Mouse (Mus musculus) heart, embryonic 15.5 days (tissue): ENCODE results near the gene Atp6v1b1. TPM values are rescaled to one million over a fixed set of nuclear protein-coding genes. Genes with fewer than 3 reads are reported as not detected.

Source experiments
- ATAC-seq: fragments of 200-750 bp; cut with Nextera tagmentation; replicated peaks from 2 replicates; pipeline ENCODE4 v1.8.0; 2017; ENCODE audit warnings: low read depth, moderate TSS enrichment; ENCODE audit not compliant: insufficient number of reproducible peaks, insufficient read depth, low FRiP score
- H3K27ac ChIP-seq: fragments of 300-500 bp; sonication (generic); 2 replicates; pipeline ENCODE4 v1.5.1; 2015; ENCODE audit warnings: mild to moderate bottlenecking, inconsistent platforms
- H3K27me3 ChIP-seq: fragments of 300-500 bp; sonication (generic); 2 replicates; pipeline ENCODE4 v1.6.1; 2015; ENCODE audit warnings: inconsistent platforms
- H3K36me3 ChIP-seq: fragments of 300-500 bp; sonication (generic); 2 replicates; pipeline ENCODE4 v1.6.1; 2015; ENCODE audit warnings: mild to moderate bottlenecking, inconsistent platforms
- H3K4me1 ChIP-seq: fragments of 300-500 bp; sonication (generic); replicated peaks from 2 replicates; pipeline ENCODE4 v1.6.1; 2015; ENCODE audit warnings: inconsistent platforms
- H3K4me2 ChIP-seq: fragments of 300-500 bp; sonication (generic); 2 replicates; pipeline ENCODE4 v1.6.1; 2015; ENCODE audit warnings: inconsistent platforms, mild to moderate bottlenecking, moderate library complexity
- H3K4me3 ChIP-seq: fragments of 300-500 bp; sonication (generic); 2 replicates; pipeline ENCODE4 v1.5.1; 2015; ENCODE audit warnings: mild to moderate bottlenecking, inconsistent platforms
- H3K9ac ChIP-seq: fragments of 300-500 bp; sonication (generic); 2 replicates; pipeline ENCODE4 v1.6.1; 2015; ENCODE audit warnings: mild to moderate bottlenecking, inconsistent platforms
- H3K9me3 ChIP-seq: fragments of 300-500 bp; sonication (generic); replicated peaks from 2 replicates; pipeline ENCODE4 v1.6.1; 2016; ENCODE audit warnings: inconsistent platforms
- WGBS: fragments of 180-500 bp; shearing (Covaris S2); methylation state at CpG from one replicate; pipeline ENCODE4 v1.1.7; 2015; ENCODE audit warnings: mixed read lengths; 5-methylcytosine and 5-hydroxymethylcytosine counted together
- polyA plus RNA-seq: library from polyadenylated mRNA; unstranded; fragments of >200 nt; fragmentation: Nextera tagmentation; extraction: Ambion mirVana; gene quantifications from 2 replicates; pipeline ENCODE4 v1.2.1, GENCODE M21; 2015

The Atp6v1b1 gene
- polyA plus RNA-seq, 1 experiment from 2014 or later: not detected

DNA sequence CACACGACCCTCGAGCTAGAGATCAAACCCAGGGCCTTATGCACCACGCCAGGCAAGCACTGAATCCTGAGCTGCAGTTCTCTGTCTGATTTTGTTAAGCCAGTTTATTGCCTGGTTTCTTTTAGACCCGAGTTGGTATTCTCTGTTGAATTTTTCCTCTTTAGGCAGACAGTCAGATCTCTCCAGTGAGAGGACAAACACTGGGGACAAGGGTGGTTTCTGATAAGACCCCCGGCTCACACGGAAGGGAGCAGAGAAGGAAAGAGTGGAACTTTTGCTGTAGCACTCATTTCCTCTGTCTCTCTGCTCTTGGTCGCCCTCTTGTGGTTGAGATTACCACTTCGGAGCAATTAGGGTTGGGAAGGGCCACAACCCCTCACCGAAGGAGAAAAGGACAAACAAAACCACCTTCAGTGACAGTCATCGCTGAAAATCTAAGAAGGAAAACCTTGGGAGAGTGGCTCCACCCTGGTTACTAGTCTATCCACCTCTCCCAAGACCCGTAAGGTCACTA lies 7.4 kb downstream of the Atp6v1b1 start:
- Histone ChIP-seq H3K27ac (no peak overlapping the region), H3K9ac (no peak overlapping the region), H3K4me3 (no peak overlapping the region; the same call in 1 of the 2 replicates), H3K4me2 (peak overlapping the region; percentile 39), H3K9me3 (no peaks in the 10 kb centered on the region), H3K27me3 (peaks cover 76% of the 10 kb centered on the region), H3K36me3 (no peaks in the 10 kb centered on the region), H3K4me1 (no peaks in the 10 kb centered on the region)
- no peak for ATAC-seq
- 10% methylated on average over 11 of the region's 11 CpGs for WGBS

DNA sequence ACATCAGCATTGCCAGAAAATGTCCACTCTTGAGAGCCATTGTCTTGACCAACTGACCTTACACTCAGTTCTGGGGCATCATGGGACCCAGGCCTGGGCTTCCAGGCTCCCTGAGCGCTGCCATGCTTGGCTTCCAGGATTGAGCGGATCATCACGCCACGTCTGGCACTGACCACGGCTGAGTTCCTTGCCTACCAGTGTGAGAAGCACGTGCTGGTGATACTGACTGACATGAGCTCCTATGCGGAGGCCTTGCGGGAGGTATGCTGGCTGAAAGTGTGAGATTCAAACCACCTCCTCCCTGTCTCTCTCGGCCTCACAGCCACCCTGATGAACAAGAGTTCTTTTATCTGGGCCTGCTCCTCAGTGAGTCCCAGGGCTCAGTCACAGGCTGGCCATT lies 13.3 kb downstream of the Atp6v1b1 start:
- Histone ChIP-seq H3K4me3 (no peak overlapping the region), H3K36me3 (no peaks in the 10 kb centered on the region), H3K9me3 (no peaks in the 10 kb centered on the region), H3K27ac (no peak overlapping the region), H3K9ac (no peak overlapping the region), H3K4me1 (peaks cover 6% of the 10 kb centered on the region; the same call in 1 of the 2 replicates), H3K27me3 (peaks cover 87% of the 10 kb centered on the region), H3K4me2 (no peak overlapping the region)
- ATAC-seq: no peak
- 62% methylated on average over 9 of the region's 9 CpGs for WGBS

DNA sequence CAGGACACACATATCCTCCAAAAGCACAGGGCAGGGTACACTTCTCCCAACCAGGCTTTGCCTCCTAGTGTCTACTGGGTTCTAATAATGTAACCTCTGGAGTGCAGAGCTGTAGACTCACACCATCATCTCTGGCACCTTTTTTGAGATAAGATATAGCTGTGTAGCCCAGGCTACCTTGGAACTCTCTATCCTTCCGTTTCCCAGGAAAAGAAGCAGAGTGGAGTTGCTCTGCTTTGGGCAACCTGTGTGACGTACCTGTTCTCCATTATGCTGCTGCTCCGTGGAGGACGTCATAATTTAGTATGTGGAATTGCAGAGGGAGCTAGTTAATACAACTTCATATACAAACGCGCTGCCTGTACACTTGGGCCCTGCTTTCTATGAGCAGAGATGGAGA lies 19.6 kb downstream of the Atp6v1b1 start, which contains the start of gene Ankrd53:
TSS of gene Ankrd53 (plus strand) at position 301 of the 400 bp plus-strand sequence.
- Histone ChIP-seq H3K9ac (peak within 1 kb of the TSS; percentile 52), H3K27ac (no peak within 1 kb of the TSS), H3K4me3 (peak within 1 kb of the TSS; percentile 46), H3K36me3 (no peaks in the 10 kb centered on the region), H3K4me1 (peaks cover 26% of the 10 kb centered on the region), H3K27me3 (peaks cover 64% of the 10 kb centered on the region), H3K4me2 (peak within 1 kb of the TSS; percentile 85), H3K9me3 (no peaks in the 10 kb centered on the region)
- WGBS: 25% methylated on average over 6 of the region's 6 CpGs
- ATAC-seq: no peak

DNA sequence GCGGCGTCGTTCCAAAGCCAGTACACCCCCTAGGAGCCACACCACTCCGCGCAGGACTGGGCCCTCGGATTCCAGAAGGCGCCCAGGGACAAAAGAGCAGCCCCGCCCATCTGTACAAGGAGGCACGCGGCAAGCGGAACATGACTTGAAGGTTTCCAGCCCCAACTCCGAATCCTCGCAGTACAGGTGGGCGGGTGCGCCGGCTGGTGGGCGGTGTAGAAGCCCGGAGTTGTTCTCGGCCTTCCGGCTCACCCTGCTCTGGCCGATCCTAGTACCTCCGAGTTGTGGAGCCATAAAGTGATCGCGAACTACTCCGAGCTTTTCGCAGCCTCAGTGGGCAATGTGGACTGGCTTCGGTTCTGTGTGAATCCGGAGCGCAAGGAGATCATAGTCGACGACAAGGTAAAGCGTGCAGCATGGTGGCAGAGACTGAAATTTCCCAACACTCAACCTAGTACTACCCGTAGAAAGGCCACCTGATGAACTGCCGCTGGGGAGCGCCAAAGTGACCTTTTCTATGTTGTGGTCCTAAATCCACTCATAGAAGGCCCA lies 20.2 kb downstream of the Atp6v1b1 start:
- no peaks in the 10 kb centered on the region for H3K9me3 ChIP-seq
- H3K4me2 ChIP-seq: peak overlapping the region; percentile 85
- peak overlapping the region; percentile 52 for H3K9ac ChIP-seq
- 3% methylated on average over 35 of the region's 35 CpGs for WGBS
- peaks cover 58% of the 10 kb centered on the region for H3K27me3 ChIP-seq
- H3K4me3 ChIP-seq: peak overlapping the region; percentile 46
- H3K36me3 ChIP-seq: no peaks in the 10 kb centered on the region
- peaks cover 28% of the 10 kb centered on the region for H3K4me1 ChIP-seq
- H3K27ac ChIP-seq: no peak overlapping the region
- ATAC-seq: peak; percentile 54

DNA sequence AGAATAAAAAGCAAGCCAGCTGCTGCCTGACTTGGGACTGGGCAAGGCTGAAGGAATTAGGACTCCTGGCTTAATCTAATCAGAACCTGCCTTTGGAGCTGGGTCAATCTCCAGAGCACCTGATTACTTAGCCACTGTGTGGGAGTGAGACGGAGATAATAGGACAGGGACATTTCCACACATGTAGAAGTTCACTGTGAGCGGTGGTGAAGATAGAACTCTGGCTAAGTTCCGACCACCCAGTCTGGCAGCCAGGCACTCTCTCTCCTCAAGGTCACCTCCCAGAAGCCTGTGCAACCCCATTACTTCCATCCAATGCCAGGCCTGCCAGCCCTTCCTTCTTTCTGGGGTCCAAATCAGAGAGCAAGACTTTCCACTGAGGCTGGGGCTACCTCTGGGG lies 24.2 kb downstream of the Atp6v1b1 start:
- no peaks in the 10 kb centered on the region for H3K9me3 ChIP-seq
- peaks cover 24% of the 10 kb centered on the region for H3K27me3 ChIP-seq
- no peak overlapping the region for H3K4me2 ChIP-seq
- H3K9ac ChIP-seq: no peak overlapping the region
- H3K27ac ChIP-seq: peak overlapping the region; percentile 57
- peaks cover 24% of the 10 kb centered on the region for H3K36me3 ChIP-seq
- 43% methylated on average over 3 of the region's 3 CpGs for WGBS
- ATAC-seq: no peak; the same call in 1 of the 2 replicates
- H3K4me1 ChIP-seq: peaks cover 23% of the 10 kb centered on the region
- H3K4me3 ChIP-seq: no peak overlapping the region

DNA sequence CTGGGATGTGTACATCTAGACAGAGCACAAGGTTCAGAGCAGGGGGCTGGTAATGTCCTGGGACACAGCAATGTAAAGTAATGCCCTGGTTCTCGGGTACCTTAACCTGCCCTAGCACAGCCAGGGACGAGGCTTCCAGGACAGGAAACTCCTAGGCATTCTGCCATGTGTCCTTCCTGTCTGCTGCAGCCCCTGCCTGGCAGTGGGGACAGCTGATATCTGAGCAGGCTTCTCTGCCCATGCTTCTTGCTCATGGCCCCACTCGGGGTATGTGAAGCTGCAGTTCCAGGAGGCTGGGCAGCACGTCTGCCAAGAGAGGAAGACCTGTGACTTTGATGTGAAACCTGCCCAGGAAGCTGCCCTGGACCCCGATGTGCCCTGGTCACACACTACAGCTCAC lies 25.7 kb downstream of the Atp6v1b1 start:
- Histone ChIP-seq H3K27ac (no peak overlapping the region), H3K4me3 (no peak overlapping the region), H3K9me3 (no peaks in the 10 kb centered on the region), H3K36me3 (peaks cover 36% of the 10 kb centered on the region), H3K4me1 (peaks cover 11% of the 10 kb centered on the region), H3K27me3 (peaks cover 11% of the 10 kb centered on the region), H3K9ac (no peak overlapping the region), H3K4me2 (no peak overlapping the region)
- 0 out of 2 replicates have a peak, but pooled peaks have one; percentile 13 for ATAC-seq
- 65% methylated on average over 5 of the region's 5 CpGs for WGBS

DNA sequence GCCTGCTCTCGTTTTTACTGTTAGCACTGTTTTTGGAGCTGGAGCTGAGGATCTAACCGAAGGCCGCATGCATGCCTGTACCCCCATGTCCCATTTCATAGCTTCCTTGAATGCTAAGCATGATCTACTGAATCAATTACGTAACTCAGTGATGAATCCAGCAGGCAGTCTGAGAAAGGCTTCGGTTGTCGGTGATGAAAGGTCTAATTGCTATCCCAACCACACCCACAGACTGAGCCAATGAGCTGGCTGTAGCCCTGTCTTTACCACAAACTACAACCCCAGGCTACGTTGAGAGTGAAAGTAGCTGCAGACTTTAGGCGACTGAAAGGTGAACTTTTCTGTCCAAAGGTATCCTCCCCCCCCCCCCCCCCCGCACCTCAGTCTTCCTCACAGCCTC lies 31.3 kb downstream of the Atp6v1b1 start:
- peaks cover 19% of the 10 kb centered on the region for H3K4me1 ChIP-seq
- peak overlapping the region; percentile 82 for H3K4me2 ChIP-seq
- ATAC-seq: no peak
- 59% methylated on average over 8 of the region's 9 CpGs for WGBS
- H3K4me3 ChIP-seq: peak overlapping the region; percentile 98
- H3K9ac ChIP-seq: no peak overlapping the region
- no peak overlapping the region for H3K27ac ChIP-seq
- H3K27me3 ChIP-seq: no peaks in the 10 kb centered on the region
- H3K36me3 ChIP-seq: peaks cover 36% of the 10 kb centered on the region
- no peaks in the 10 kb centered on the region for H3K9me3 ChIP-seq

DNA sequence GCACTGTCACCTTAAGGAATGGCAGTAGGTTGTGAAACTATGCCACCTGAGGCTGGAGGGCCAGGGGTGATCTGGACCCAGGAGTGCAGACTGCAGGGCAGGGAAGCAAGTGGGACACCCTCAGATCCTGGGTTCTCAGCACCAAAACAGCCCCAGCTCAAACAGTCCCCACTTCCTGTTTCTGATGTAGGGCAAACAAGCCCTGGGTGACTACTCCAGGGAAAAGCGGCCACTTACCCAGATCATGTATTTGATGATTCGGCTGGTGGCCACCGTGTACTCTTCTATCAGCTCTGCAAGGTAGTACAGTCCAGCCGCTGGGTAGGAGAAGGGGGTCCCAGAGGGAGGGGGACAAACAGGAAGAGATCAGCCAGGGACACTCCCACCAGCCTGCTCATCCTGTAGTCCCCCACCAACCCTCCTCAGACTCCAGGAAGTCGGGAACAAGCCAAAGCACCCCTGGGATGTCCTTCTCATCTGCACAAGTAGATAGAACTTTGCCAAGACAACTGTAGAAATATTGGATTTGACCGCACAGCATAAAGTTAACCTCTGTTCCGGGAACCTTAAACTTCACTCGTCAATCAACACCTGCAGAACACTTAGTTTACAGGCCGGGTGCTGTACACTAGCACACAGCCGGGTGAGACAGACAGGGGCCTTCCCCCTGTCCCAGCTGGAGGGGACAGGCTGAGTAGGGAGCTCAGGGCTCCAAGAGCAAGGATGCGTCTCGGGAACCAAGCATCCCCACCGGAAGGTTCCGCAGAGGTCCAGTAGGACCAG lies 32.2 kb downstream of the Atp6v1b1 start:
- peaks cover 28% of the 10 kb centered on the region for H3K36me3 ChIP-seq
- peak overlapping the region; percentile 98 for H3K4me3 ChIP-seq
- H3K27ac ChIP-seq: peak overlapping the region; percentile 92
- ATAC-seq: peak; percentile 25; the same call in 1 of the 2 replicates
- H3K4me2 ChIP-seq: peak overlapping the region; percentile 82
- H3K9ac ChIP-seq: peak overlapping the region; percentile 96
- WGBS: 2% methylated on average over 14 of the region's 14 CpGs
- peaks cover 19% of the 10 kb centered on the region for H3K4me1 ChIP-seq
- H3K9me3 ChIP-seq: no peaks in the 10 kb centered on the region
- H3K27me3 ChIP-seq: no peaks in the 10 kb centered on the region

DNA sequence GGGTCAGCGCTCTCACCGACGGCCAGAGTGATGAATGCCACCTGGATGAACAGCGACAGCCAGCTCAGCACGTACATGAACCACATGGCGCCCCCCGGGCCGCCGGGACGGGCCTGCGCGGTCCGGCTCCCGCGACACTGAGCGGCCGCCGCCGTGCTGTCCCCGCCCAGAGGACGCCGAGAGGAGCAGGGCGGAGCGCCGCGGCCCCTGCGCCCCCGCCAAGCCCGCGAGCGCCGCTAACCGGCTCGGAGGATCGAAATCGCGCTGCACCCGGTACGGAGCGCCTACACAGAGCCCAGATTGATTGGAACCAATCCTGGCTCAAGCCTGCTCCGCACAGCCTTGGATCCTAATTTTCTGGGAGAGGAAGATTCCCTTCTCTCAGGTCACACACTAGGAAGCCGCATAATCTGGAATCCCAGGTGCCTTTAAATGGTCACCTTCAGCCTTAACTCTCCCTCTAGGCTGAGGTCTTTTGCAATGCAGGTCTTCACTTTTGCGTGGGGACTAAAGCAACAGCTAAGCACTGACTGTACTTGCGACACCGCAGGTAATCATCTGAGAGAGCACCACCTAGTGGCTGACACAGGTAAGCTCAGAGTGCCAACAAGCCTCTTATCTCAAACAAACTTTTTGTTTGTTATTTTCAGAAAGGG lies 33.0 kb downstream of the Atp6v1b1 start, which contains the start of gene Tex261:
TSS of gene Tex261 (minus strand) at position 176 of the 656 bp plus-strand sequence.
- H3K9ac ChIP-seq: peak within 1 kb of the TSS; percentile 96
- H3K27me3 ChIP-seq: no peaks in the 10 kb centered on the region
- H3K36me3 ChIP-seq: peaks cover 20% of the 10 kb centered on the region
- peak; percentile 93 for ATAC-seq
- peaks cover 19% of the 10 kb centered on the region for H3K4me1 ChIP-seq
- H3K27ac ChIP-seq: peak within 1 kb of the TSS; percentile 92
- WGBS: under 1% methylated on average over 45 of the region's 45 CpGs
- peak within 1 kb of the TSS; percentile 82 for H3K4me2 ChIP-seq
- no peaks in the 10 kb centered on the region for H3K9me3 ChIP-seq
- peak within 1 kb of the TSS; percentile 98 for H3K4me3 ChIP-seq

DNA sequence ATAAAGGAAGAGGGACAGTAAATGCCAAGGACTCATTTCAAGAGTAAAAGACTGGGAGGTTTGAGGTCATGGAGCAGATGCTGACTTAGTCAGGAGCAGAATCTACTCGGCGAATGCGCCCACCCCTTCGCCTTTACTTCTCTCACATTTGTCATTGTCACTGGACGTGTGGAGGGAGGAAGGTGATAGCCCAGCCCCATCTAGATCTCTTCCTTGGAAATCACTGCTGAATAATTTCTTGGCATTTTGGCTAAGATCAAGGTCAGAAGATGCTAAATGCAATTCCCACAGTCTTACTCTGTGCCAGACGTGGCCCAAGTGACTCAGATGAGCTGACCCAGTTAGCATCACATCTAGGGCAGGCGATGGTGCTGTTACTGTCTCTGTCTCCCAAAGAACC lies 35.5 kb downstream of the Atp6v1b1 start:
- Histone ChIP-seq H3K4me1 (peaks cover 19% of the 10 kb centered on the region), H3K27ac (no peak overlapping the region), H3K27me3 (no peaks in the 10 kb centered on the region), H3K36me3 (peaks cover 2% of the 10 kb centered on the region; the same call in 1 of the 2 replicates), H3K4me2 (no peak overlapping the region), H3K9me3 (no peaks in the 10 kb centered on the region), H3K4me3 (no peak overlapping the region), H3K9ac (no peak overlapping the region)
- ATAC-seq: no peak
- WGBS: 85% methylated on average over 7 of the region's 7 CpGs

DNA sequence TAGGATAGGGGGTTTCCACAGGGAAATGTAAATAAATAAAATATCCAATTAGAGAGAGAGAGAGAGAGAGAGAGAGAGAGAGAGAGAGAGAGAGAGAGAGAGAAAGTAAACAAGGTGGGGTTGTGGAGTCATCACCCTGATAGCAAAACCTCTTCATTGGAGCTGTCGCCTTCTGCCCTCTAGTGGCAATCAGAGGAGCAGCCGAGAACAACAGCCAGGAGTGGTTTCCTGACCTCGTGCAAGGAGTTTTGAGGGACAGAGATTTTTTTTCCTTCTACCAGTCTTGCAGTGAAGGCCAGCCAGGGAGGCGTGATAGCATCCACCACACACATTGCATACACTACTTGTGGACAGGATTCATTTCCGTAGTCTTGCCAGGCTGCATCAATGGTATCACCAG lies 36.2 kb downstream of the Atp6v1b1 start:
- H3K36me3 ChIP-seq: no peaks in the 10 kb centered on the region
- H3K27me3 ChIP-seq: no peaks in the 10 kb centered on the region
- H3K27ac ChIP-seq: no peak overlapping the region
- WGBS: 9% methylated on average over 5 of the region's 5 CpGs
- H3K9ac ChIP-seq: no peak overlapping the region
- no peaks in the 10 kb centered on the region for H3K9me3 ChIP-seq
- H3K4me3 ChIP-seq: no peak overlapping the region
- peaks cover 14% of the 10 kb centered on the region for H3K4me1 ChIP-seq
- no peak for ATAC-seq
- H3K4me2 ChIP-seq: no peak overlapping the region
